Mouse (Mus musculus) ES-E14 (cell line): ENCODE results near the gene AL732309.1.

Experiments
- CHD2 ChIP-seq: IDR thresholded peaks from 2 replicates; pipeline ENCODE4 v1.6.1; 2014; ENCODE audit warnings: mild to moderate bottlenecking, low read depth, low read length, inconsistent platforms
- HCFC1 ChIP-seq: IDR thresholded peaks from 2 replicates; pipeline ENCODE4 v1.6.1; 2012; ENCODE audit warnings: low read length, inconsistent platforms, borderline replicate concordance; ENCODE audit not compliant: insufficient read depth
- MAFK ChIP-seq: IDR thresholded peaks from 2 replicates; pipeline ENCODE4 v1.6.1; 2014; ENCODE audit warnings: mild to moderate bottlenecking, low read depth, low read length, inconsistent platforms; ENCODE audit not compliant: insufficient read depth
- ZC3H11A ChIP-seq: IDR thresholded peaks from 2 replicates; pipeline ENCODE4 v1.6.1; 2012; ENCODE audit warnings: low read depth, mild to moderate bottlenecking, inconsistent platforms, low read length, borderline replicate concordance

- TF ChIP-seq CHD2, result no peak
- TF ChIP-seq MAFK, result no peak
- no peak for TF ChIP-seq HCFC1
- TF ChIP-seq ZC3H11A, result no peak
Observed at GRCm38 (mm10) chr2:25225811-25226379, 20.8 kb downstream of the AL732309.1 start.
